Mouse (Mus musculus): ENCODE data around the gene Adcy7. TPM values are rescaled to one million over a fixed set of nuclear protein-coding genes. Genes with fewer than 3 reads are reported as not detected.

Adcy7 gene
- polyA plus RNA-seq, 1 experiment from 2014 or later = 1.7 TPM

DNA sequence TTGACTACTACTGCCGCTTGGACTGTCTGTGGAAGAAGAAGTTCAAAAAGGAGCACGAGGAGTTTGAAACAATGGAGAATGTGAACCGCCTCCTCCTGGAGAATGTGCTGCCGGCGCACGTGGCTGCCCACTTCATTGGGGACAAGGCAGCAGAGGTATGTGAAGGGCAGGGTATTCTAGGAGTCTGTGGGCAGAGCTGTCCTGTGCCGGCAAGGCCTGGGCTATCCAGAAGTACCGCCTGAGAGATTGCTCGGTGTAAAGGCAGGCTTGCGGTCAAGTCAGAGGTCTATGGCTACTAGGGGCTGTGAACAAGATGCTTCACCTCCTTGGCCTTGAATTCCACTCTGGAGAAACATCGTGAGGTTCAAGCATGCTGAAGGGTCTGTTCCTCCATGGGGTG is 52.6 kb downstream of the Adcy7 start:
- no peak overlapping the region for H3K9ac ChIP-seq (replicated peaks)
- no peak overlapping the region for H3K27ac ChIP-seq
- peaks cover 50% of the 10 kb centered on the region for H3K36me3 ChIP-seq
- 95% methylated on average over 11 of the region's 11 CpGs for WGBS
- ATAC-seq = no peak
- H3K27me3 ChIP-seq = no peaks in the 10 kb centered on the region
- no peak overlapping the region for H3K4me3 ChIP-seq (replicated peaks)
- H3K4me1 ChIP-seq (replicated peaks) = no peaks in the 10 kb centered on the region
- no peak overlapping the region for H3K4me2 ChIP-seq (replicated peaks)
- no peaks in the 10 kb centered on the region for H3K9me3 ChIP-seq

GRCm38 (mm10) chr8:88325251-88325650 is 53.0 kb downstream of the Adcy7 start:
- no peak overlapping the region for H3K4me3 ChIP-seq (replicated peaks)
- H3K4me2 ChIP-seq (replicated peaks) = no peak overlapping the region
- no peaks in the 10 kb centered on the region for H3K9me3 ChIP-seq
- no peak overlapping the region for H3K9ac ChIP-seq (replicated peaks)
- H3K36me3 ChIP-seq = peaks cover 55% of the 10 kb centered on the region
- H3K4me1 ChIP-seq (replicated peaks) = no peaks in the 10 kb centered on the region
- H3K27ac ChIP-seq = no peak overlapping the region
- 82% methylated on average over 5 of the region's 5 CpGs for WGBS
- H3K27me3 ChIP-seq = no peaks in the 10 kb centered on the region
- ATAC-seq = no peak

DNA sequence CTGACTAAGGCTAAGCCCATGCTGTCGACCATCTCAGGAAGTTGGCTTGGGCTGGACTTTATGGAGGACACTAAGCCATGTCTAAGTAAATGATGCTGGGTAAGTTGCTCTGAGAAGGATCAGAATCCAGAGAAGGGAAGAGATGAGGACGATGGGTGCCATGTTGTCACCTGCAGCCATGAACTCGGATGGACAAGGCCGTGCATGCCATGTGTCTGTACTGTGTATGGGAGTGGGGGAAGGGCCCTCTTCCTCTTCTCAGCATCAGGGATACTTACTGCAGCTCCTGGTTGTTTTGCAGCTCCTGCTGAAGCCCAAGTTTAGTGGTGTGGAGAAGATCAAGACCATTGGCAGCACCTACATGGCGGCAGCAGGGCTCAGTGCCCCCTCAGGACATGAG is 53.6 kb downstream of the Adcy7 start:
- H3K4me1 ChIP-seq (replicated peaks) = no peaks in the 10 kb centered on the region
- H3K36me3 ChIP-seq = peaks cover 56% of the 10 kb centered on the region
- H3K27ac ChIP-seq = no peak overlapping the region
- ATAC-seq = no peak
- H3K4me2 ChIP-seq (replicated peaks) = no peak overlapping the region
- H3K9ac ChIP-seq (replicated peaks) = no peak overlapping the region
- H3K27me3 ChIP-seq = no peaks in the 10 kb centered on the region
- no peak overlapping the region for H3K4me3 ChIP-seq (replicated peaks)
- no peaks in the 10 kb centered on the region for H3K9me3 ChIP-seq
- WGBS = 98% methylated on average over 5 of the region's 5 CpGs

DNA sequence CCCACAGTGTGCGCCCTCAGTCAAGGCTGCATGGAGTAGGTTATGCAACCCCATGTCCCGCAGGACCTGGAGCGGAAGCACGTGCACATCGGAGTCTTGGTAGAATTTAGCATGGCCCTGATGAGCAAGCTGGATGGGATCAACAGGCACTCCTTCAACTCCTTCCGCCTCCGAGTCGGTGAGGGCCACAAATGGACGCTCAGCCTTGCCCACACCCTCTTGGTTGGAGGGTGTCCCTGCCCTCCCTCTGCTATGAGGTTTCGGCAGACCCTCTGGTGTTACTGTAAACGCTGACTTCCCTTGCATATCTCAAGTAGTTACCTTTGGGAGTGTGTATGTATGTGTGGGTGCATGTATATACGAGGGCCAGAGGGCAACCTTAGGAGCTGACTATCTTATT is 54.1 kb downstream of the Adcy7 start:
- H3K4me2 ChIP-seq (replicated peaks) = no peak overlapping the region
- H3K9me3 ChIP-seq = no peaks in the 10 kb centered on the region
- peaks cover 60% of the 10 kb centered on the region for H3K36me3 ChIP-seq
- ATAC-seq = no peak
- no peak overlapping the region for H3K4me3 ChIP-seq (replicated peaks)
- H3K9ac ChIP-seq (replicated peaks) = no peak overlapping the region
- 98% methylated on average over 12 of the region's 12 CpGs for WGBS
- no peak overlapping the region for H3K27ac ChIP-seq
- H3K27me3 ChIP-seq = no peaks in the 10 kb centered on the region
- no peaks in the 10 kb centered on the region for H3K4me1 ChIP-seq (replicated peaks)

DNA sequence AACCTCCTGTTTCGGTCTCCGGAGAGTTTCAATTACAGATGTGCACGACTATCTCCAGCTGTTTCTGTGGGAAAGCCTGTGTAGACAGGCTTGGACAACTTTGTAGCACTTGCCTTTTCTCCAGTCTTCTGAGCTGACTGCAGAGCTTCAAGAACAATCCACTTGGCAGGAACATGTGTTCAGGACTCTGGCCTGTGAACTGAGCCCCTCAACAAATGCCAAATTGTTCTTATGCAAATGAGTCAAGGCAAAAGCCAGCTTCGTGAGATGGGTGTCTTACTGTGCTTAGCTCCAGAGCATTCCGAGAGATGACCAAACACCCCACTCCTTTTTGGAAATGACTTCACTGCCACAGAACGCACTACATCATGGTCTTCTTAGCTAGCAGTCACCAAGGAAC is 56.5 kb downstream of the Adcy7 start:
- H3K9me3 ChIP-seq = no peaks in the 10 kb centered on the region
- H3K27me3 ChIP-seq = no peaks in the 10 kb centered on the region
- no peaks in the 10 kb centered on the region for H3K4me1 ChIP-seq (replicated peaks)
- H3K9ac ChIP-seq (replicated peaks) = no peak overlapping the region
- H3K4me3 ChIP-seq (replicated peaks) = no peak overlapping the region
- no peak overlapping the region for H3K27ac ChIP-seq
- 81% methylated on average over 6 of the region's 6 CpGs for WGBS
- peaks cover 83% of the 10 kb centered on the region for H3K36me3 ChIP-seq
- no peak for ATAC-seq
- no peak overlapping the region for H3K4me2 ChIP-seq (replicated peaks)

DNA sequence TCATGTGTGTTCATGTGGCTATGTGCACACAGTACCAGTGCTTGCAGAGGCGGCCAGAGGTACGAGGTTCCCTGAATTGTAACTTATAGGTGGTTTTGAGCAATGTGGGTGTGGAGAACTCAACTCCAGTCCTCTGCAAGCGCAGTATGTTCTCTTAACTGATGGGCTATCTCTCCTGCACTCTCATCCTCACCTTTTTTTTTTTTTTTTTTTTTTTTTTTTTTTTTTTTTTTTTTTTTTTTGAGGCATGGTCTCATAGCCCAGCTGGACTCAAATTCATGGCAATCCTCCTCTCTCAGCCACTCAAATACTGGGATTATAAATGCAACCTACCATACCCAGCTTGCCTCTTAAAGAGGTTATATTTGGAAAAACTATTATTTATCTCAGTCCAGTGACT is 58.6 kb downstream of the Adcy7 start:
- no peaks in the 10 kb centered on the region for H3K9me3 ChIP-seq
- WGBS = 95% methylated on average over 3 of the region's 3 CpGs
- no peak overlapping the region for H3K4me3 ChIP-seq (replicated peaks)
- no peak overlapping the region for H3K4me2 ChIP-seq (replicated peaks)
- no peak overlapping the region for H3K9ac ChIP-seq (replicated peaks)
- H3K36me3 ChIP-seq = peaks cover 89% of the 10 kb centered on the region
- no peaks in the 10 kb centered on the region for H3K4me1 ChIP-seq (replicated peaks)
- H3K27ac ChIP-seq = no peak overlapping the region
- no peak for ATAC-seq
- no peaks in the 10 kb centered on the region for H3K27me3 ChIP-seq

GRCm38 (mm10) chr8:88334384-88334783 is 62.2 kb downstream of the Adcy7 start:
- ATAC-seq = no peak
- Histone ChIP-seq H3K27ac (no peak overlapping the region), H3K9me3 (no peaks in the 10 kb centered on the region), H3K27me3 (no peaks in the 10 kb centered on the region), H3K36me3 (peaks cover 83% of the 10 kb centered on the region), H3K9ac (replicated peaks) (no peak overlapping the region), H3K4me2 (replicated peaks) (no peak overlapping the region), H3K4me3 (replicated peaks) (no peak overlapping the region), H3K4me1 (replicated peaks) (no peaks in the 10 kb centered on the region)
- 97% methylated on average over 2 of the region's 2 CpGs for WGBS

- Histone ChIP-seq H3K27me3 (no peaks in the 10 kb centered on the region), H3K36me3 (peaks cover 84% of the 10 kb centered on the region), H3K4me3 (replicated peaks) (no peak overlapping the region), H3K9me3 (no peaks in the 10 kb centered on the region), H3K4me2 (replicated peaks) (no peak overlapping the region), H3K9ac (replicated peaks) (no peak overlapping the region), H3K4me1 (replicated peaks) (no peaks in the 10 kb centered on the region), H3K27ac (no peak overlapping the region)
- ATAC-seq = no peak
- 86% methylated on average over 3 of the region's 3 CpGs for WGBS
Measured at GRCm38 (mm10) chr8:88334975-88335374, 62.8 kb downstream of the Adcy7 start.

GRCm38 (mm10) chr8:88339221-88339620 is 67.0 kb downstream of the Adcy7 start:
- ATAC-seq = no peak
- WGBS = 51% methylated on average over 3 of the region's 3 CpGs

GRCm38 (mm10) chr8:88339887-88340695 is 67.9 kb downstream of the Adcy7 start:
- 77% methylated on average over 2 of the region's 2 CpGs for WGBS
- no peak overlapping the region for H3K9ac ChIP-seq (replicated peaks)
- ATAC-seq = no peak
- H3K36me3 ChIP-seq = peaks cover 84% of the 10 kb centered on the region
- no peak overlapping the region for H3K4me3 ChIP-seq (replicated peaks)
- H3K4me2 ChIP-seq (replicated peaks) = no peak overlapping the region
- no peak overlapping the region for H3K27ac ChIP-seq
- H3K4me1 ChIP-seq (replicated peaks) = no peaks in the 10 kb centered on the region
- H3K27me3 ChIP-seq = no peaks in the 10 kb centered on the region
- H3K9me3 ChIP-seq = no peaks in the 10 kb centered on the region

More at GRCm38 (mm10) chr8:88339221-88339620, 67.0 kb downstream of the Adcy7 start:
- H3K27ac ChIP-seq = no peak overlapping the region
- H3K36me3 ChIP-seq = peaks cover 84% of the 10 kb centered on the region
- no peak overlapping the region for H3K4me3 ChIP-seq (replicated peaks)
- no peaks in the 10 kb centered on the region for H3K4me1 ChIP-seq (replicated peaks)
- no peak overlapping the region for H3K9ac ChIP-seq (replicated peaks)
- H3K27me3 ChIP-seq = no peaks in the 10 kb centered on the region
- no peak overlapping the region for H3K4me2 ChIP-seq (replicated peaks)
- H3K9me3 ChIP-seq = no peaks in the 10 kb centered on the region

GRCm38 (mm10) chr8:88342026-88342425 is 69.8 kb downstream of the Adcy7 start:
- 89% methylated on average over 4 of the region's 4 CpGs for WGBS
- peaks cover 85% of the 10 kb centered on the region for H3K36me3 ChIP-seq

DNA sequence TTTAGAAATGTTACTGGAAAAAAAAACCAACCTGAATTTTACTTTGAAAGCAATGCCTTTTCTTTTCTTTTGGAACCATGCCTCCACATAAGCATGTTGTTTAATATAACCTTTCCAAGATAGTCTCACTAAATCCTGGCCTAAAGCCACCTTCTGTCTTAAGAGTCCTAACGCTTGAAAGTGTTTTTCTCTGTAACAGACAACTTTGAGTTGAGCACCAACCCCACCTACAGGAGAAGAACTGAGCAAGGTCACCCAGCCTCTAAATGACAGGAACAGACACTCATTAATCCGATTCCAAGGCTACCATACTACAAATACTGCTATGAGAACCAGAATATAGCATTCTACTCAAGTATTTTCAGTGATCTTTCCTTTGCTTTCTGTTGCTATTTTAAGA is 76.8 kb downstream of the Adcy7 start:
- H3K36me3 ChIP-seq = peaks cover 90% of the 10 kb centered on the region
- H3K4me2 ChIP-seq (replicated peaks) = no peak overlapping the region
- H3K4me3 ChIP-seq (replicated peaks) = no peak overlapping the region
- no peak for ATAC-seq
- H3K27me3 ChIP-seq = no peaks in the 10 kb centered on the region
- H3K4me1 ChIP-seq (replicated peaks) = no peaks in the 10 kb centered on the region
- no peak overlapping the region for H3K27ac ChIP-seq
- H3K9me3 ChIP-seq = no peaks in the 10 kb centered on the region
- no peak overlapping the region for H3K9ac ChIP-seq (replicated peaks)
- WGBS = 88% methylated on average over 2 of the region's 2 CpGs

More at GRCm38 (mm10) chr8:88342026-88342425, 69.8 kb downstream of the Adcy7 start:
- H3K27me3 ChIP-seq = no peaks in the 10 kb centered on the region
- no peak overlapping the region for H3K9ac ChIP-seq (replicated peaks)
- H3K4me3 ChIP-seq (replicated peaks) = no peak overlapping the region
- H3K4me2 ChIP-seq (replicated peaks) = no peak overlapping the region
- H3K27ac ChIP-seq = no peak overlapping the region
- H3K9me3 ChIP-seq = no peaks in the 10 kb centered on the region
- no peak for ATAC-seq
- H3K4me1 ChIP-seq (replicated peaks) = no peaks in the 10 kb centered on the region

Measured in midbrain, embryonic 13.5 days (tissue).